Comparison of ENCODE assay signal across 18 mouse cellular contexts in genomic region chr1:73116526-73116925, GRCm38 (mm10).
DNase-seq lines count a peak whose midpoint lies in the region; ATAC-seq and TF ChIP-seq lines count a peak whose summit lies in the region.
"Had no signal": no experiment of that assay in that cellular context is flagged by ENCODE, and none has a peak within 500 bp of the region (broad histone marks: within the 10 kb centered on the region; RNA-seq: fewer than 3 reads in every experiment).

No protein-coding gene starts in this region.

- H3K9ac ChIP-seq in forebrain, embryonic 12.5 days, result no peak overlapping the region
- H3K9ac ChIP-seq in neural tube, embryonic 11.5 days (ENCODE audit: low read length), result no peak overlapping the region
- H3K9ac ChIP-seq: limb, embryonic 12.5 days; liver, embryonic 15.5 days; neural tube, embryonic 13.5 days had no signal

- no peak for TF ChIP-seq CTCF in cerebellum, adult 2 months (IDR thresholded peaks at IDR 0.05; ENCODE audit: borderline replicate concordance, insufficient read depth, low read depth, low read length)

- WGBS in forebrain, embryonic 10.5 days, result 21% methylated on average over 2 of the region's 2 CpGs
- WGBS in forebrain, embryonic 12.5 days, result 35% methylated on average over 2 of the region's 2 CpGs
- WGBS in embryonic facial prominence, embryonic 10.5 days, result 19% methylated on average over 2 of the region's 2 CpGs
- 9% methylated on average over 2 of the region's 2 CpGs for WGBS in neural tube, embryonic 11.5 days
- 58% methylated on average over 2 of the region's 2 CpGs for WGBS in cerebellum, adult 2 months

- no peak for TF ChIP-seq POLR2A in cerebellum, adult 2 months (IDR thresholded peaks at IDR 0.05; ENCODE audit: borderline replicate concordance, insufficient read depth, low read length)

- peak; percentile 23 for DNase-seq in forebrain, embryonic 10.5 days (ENCODE audit: extremely low spot score, low spot score)
- DNase-seq in embryonic facial prominence, embryonic 10.5 days (ENCODE audit: low spot score), result peak; percentile 65
- peak; percentile 49 for DNase-seq in neural tube, embryonic 11.5 days (ENCODE audit: low spot score)
- DNase-seq in layer of hippocampus, adult 18-20 months (ENCODE audit: low spot score in 2 of 2), result no peak
- no peak for DNase-seq in cerebellum, adult 2 months
- DNase-seq: adrenal gland, adult 2 months; gastrocnemius, postnatal 10 days; heart, postnatal 36 days; kidney, postnatal 4 days; spleen, adult 18-20 months; thymus, adult 18-20 months had no signal

- H3K4me1 ChIP-seq in forebrain, embryonic 10.5 days, result peaks cover 8% of the 10 kb centered on the region
- peaks cover 6% of the 10 kb centered on the region; the same call in 1 of the 2 replicates for H3K4me1 ChIP-seq in forebrain, embryonic 12.5 days
- H3K4me1 ChIP-seq in megakaryocyte, embryonic 14.5 days, result no peaks in the 10 kb centered on the region
- H3K4me1 ChIP-seq in embryonic facial prominence, embryonic 10.5 days, result peaks cover 24% of the 10 kb centered on the region
- H3K4me1 ChIP-seq in neural tube, embryonic 11.5 days (ENCODE audit: control insufficient read depth, insufficient read depth, low read length), result no peaks in the 10 kb centered on the region
- no peaks in the 10 kb centered on the region; the same call in 1 of the 2 replicates for H3K4me1 ChIP-seq in cerebellum, adult 2 months (ENCODE audit: control insufficient read depth, insufficient read depth, low read length)
- H3K4me1 ChIP-seq: liver, embryonic 15.5 days had no signal

- peak overlapping the region; percentile 51; the same call in 1 of the 2 replicates for H3K27ac ChIP-seq in forebrain, embryonic 10.5 days
- H3K27ac ChIP-seq in forebrain, embryonic 12.5 days, result no peak overlapping the region
- peak overlapping the region; percentile 75 for H3K27ac ChIP-seq in embryonic facial prominence, embryonic 10.5 days (replicated peaks)
- H3K27ac ChIP-seq in neural tube, embryonic 11.5 days (ENCODE audit: low read depth, low read length), result no peak overlapping the region
- no peak overlapping the region for H3K27ac ChIP-seq in cerebellum, adult 2 months (ENCODE audit: insufficient read depth, low read length)
- H3K27ac ChIP-seq: limb, embryonic 12.5 days; liver, embryonic 15.5 days; neural tube, embryonic 13.5 days had no signal

- no peaks in the 10 kb centered on the region for H3K27me3 ChIP-seq in forebrain, embryonic 10.5 days (ENCODE audit: poor library complexity, severe bottlenecking)
- no peaks in the 10 kb centered on the region for H3K27me3 ChIP-seq in forebrain, embryonic 12.5 days
- no peaks in the 10 kb centered on the region for H3K27me3 ChIP-seq in megakaryocyte, embryonic 14.5 days (replicated peaks)
- no peaks in the 10 kb centered on the region for H3K27me3 ChIP-seq in embryonic facial prominence, embryonic 10.5 days (replicated peaks; ENCODE audit: low read depth, poor library complexity, severe bottlenecking)
- no peaks in the 10 kb centered on the region for H3K27me3 ChIP-seq in neural tube, embryonic 11.5 days (ENCODE audit: control insufficient read depth, insufficient read depth, low read length)
- H3K27me3 ChIP-seq in cerebellum, adult 2 months (ENCODE audit: control insufficient read depth, insufficient read depth, low read length), result no peaks in the 10 kb centered on the region; the same call in 1 of the 2 replicates
- H3K27me3 ChIP-seq: limb, embryonic 12.5 days; liver, embryonic 15.5 days; neural tube, embryonic 13.5 days had no signal

- ATAC-seq in forebrain, embryonic 12.5 days (ENCODE audit: low FRiP score), result no peak
- ATAC-seq in megakaryocyte, adult 5-6 weeks (ENCODE audit: poor library complexity, severe bottlenecking), result no peak
- ATAC-seq in neural tube, embryonic 11.5 days (ENCODE audit: insufficient read depth, low FRiP score, low TSS enrichment), result no peak
- ATAC-seq: forebrain, embryonic 16.5 days had no signal

- H3K4me2 ChIP-seq in forebrain, embryonic 12.5 days, result no peak overlapping the region
- no peak overlapping the region for H3K4me2 ChIP-seq in neural tube, embryonic 11.5 days (ENCODE audit: low read depth)
- H3K4me2 ChIP-seq: limb, embryonic 12.5 days; liver, embryonic 15.5 days; neural tube, embryonic 13.5 days had no signal

- no peaks in the 10 kb centered on the region for H3K36me3 ChIP-seq in forebrain, embryonic 10.5 days (replicated peaks)
- H3K36me3 ChIP-seq in forebrain, embryonic 12.5 days (replicated peaks), result no peaks in the 10 kb centered on the region
- no peaks in the 10 kb centered on the region for H3K36me3 ChIP-seq in megakaryocyte, embryonic 14.5 days (replicated peaks; ENCODE audit: low read length)
- H3K36me3 ChIP-seq in embryonic facial prominence, embryonic 10.5 days (replicated peaks), result no peaks in the 10 kb centered on the region
- H3K36me3 ChIP-seq in neural tube, embryonic 11.5 days (ENCODE audit: control insufficient read depth, insufficient read depth, low read length), result no peaks in the 10 kb centered on the region
- H3K36me3 ChIP-seq: limb, embryonic 12.5 days; liver, embryonic 15.5 days; neural tube, embryonic 13.5 days had no signal

- H3K4me3 ChIP-seq in forebrain, embryonic 10.5 days, result no peak overlapping the region
- no peak overlapping the region for H3K4me3 ChIP-seq in forebrain, embryonic 12.5 days (replicated peaks)
- peak overlapping the region; percentile 21 for H3K4me3 ChIP-seq in megakaryocyte, embryonic 14.5 days (replicated peaks)
- H3K4me3 ChIP-seq in embryonic facial prominence, embryonic 10.5 days, result no peak overlapping the region
- no peak overlapping the region for H3K4me3 ChIP-seq in neural tube, embryonic 11.5 days (ENCODE audit: low read depth, low read length)
- no peak overlapping the region for H3K4me3 ChIP-seq in cerebellum, adult 2 months (replicated peaks; ENCODE audit: insufficient read depth, low read depth, low read length)
- H3K4me3 ChIP-seq: limb, embryonic 12.5 days; liver, embryonic 15.5 days; neural tube, embryonic 13.5 days had no signal

- H3K9me3 ChIP-seq in forebrain, embryonic 10.5 days, result no peaks in the 10 kb centered on the region
- H3K9me3 ChIP-seq in forebrain, embryonic 12.5 days, result no peaks in the 10 kb centered on the region
- peaks cover 43% of the 10 kb centered on the region for H3K9me3 ChIP-seq in megakaryocyte, embryonic 14.5 days
- H3K9me3 ChIP-seq in embryonic facial prominence, embryonic 10.5 days, result no peaks in the 10 kb centered on the region
- H3K9me3 ChIP-seq in neural tube, embryonic 11.5 days (ENCODE audit: control insufficient read depth, low read length), result no peaks in the 10 kb centered on the region
- H3K9me3 ChIP-seq: limb, embryonic 12.5 days; liver, embryonic 15.5 days; neural tube, embryonic 13.5 days had no signal

Comparison
In these comparisons a context has a peak if more than half of its experiments do, and no peak if none do; other contexts are left out.
1. H3K27ac ChIP-seq: peak in forebrain, embryonic 10.5 days (single experiment) and embryonic facial prominence, embryonic 10.5 days (single experiment); none in forebrain, embryonic 12.5 days (single experiment), neural tube, embryonic 11.5 days (single experiment) and cerebellum, adult 2 months (single experiment).
2. DNase-seq: peak in forebrain, embryonic 10.5 days (single experiment), embryonic facial prominence, embryonic 10.5 days (single experiment) and neural tube, embryonic 11.5 days (single experiment); none in layer of hippocampus, adult 18-20 months (0 of 2) and cerebellum, adult 2 months (0 of 2).